Mouse (Mus musculus) lung, postnatal 4 days (tissue): Measurements from ENCODE around the gene Fetub.
"Not testable (repeated sequence)": the region's sequence is repeated elsewhere in the genome, so short reads cannot be mapped to it uniquely, and the experiment has no call there.

Experiments used
- DNase-seq, 2 experiments: peaks; one replicate each; pipeline ENCODE4 v3.0.0; 2021

Fetub gene

DNA sequence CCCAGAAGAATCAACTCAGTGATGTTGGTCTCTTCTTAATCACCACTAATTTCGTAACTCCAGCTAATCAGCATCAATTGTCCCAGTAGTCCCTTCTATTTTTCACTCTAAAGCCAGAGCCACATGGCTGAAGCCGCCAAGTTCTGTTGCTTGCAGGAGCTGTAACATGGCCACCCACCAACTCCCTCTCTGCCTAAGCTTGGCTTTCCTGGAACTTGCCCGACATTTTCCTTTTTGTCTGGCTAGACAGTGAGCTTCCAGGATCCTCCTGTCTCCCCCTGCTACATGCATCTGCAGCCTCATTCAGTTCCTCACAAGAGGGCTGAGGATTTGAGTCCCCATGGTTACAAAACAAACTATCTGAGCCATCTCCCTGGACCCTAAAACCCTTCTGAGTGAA, 6.1 kb upstream of the Fetub start:
- peak in 1 of 2 experiments; percentile 47 for DNase-seq

DNA sequence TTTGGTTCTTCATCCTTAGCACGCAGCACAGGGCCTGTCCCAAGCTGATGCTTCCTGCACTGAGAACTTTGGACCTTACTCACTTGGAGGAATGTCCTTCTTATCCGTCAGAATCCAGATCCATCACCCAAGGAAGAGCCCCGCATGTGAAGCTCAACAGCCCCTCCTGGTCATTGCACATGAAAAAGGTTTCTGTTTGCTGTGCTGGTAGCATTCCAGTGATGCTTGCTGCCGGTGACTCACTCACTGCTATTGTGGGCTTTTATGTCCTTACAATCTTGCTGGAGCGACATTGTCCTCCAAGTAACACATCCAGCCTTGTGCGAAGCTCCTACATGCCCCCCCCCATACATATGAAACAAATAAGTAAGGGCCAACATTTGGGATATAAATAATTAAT, 5.2 kb upstream of the Fetub start:
- DNase-seq, result no peak

DNA sequence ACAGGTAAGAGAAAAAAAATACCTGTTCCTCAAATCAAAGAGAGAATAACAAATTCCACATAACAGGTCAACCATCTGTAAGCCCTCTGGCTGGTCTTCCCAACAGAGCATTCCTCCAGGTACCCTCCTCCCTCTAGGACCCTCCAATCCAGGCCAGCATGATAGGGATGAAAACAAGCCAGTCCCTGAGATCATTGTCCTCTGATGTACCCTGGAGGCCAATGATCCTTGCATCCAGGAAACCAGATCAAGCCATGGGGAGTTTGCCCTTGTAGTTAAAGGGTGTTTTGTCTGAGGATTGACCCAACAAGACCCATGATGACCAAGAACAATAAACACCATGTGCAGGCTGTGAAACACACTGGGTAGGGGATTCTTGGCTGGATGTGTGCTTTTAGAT, 3.9 kb upstream of the Fetub start:
- no peak for DNase-seq

DNA sequence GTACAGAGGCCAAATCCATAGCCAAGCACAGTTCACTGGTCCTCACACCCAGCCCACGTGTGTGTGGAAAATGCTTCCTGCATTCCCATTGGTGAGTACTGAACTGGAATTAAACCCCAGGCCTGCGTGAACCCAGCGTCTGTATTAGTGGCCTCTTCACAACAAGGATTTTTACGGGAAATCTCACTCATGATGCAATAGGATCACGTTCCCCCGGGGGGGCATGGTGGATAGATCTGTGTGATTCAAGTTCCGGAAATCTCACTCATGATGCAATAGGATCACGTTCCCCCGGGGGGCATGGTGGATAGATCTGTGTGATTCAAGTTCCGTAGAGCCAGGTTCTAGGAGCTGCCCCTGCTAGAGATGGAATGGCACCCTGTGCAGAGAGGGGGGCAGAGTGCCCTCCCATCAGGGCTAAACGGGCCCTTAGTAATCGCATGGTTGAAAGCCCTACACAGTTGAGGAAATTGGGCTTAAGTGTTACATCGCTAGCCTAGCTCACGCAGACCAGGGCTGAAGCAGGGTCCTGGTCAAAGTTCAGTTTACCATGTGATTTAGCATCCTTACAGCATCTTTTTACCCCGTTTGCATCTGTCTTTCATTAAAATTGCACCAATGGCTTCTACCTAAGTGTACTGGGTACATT, 654 bp downstream of the Fetub start:
- no peak for DNase-seq

DNA sequence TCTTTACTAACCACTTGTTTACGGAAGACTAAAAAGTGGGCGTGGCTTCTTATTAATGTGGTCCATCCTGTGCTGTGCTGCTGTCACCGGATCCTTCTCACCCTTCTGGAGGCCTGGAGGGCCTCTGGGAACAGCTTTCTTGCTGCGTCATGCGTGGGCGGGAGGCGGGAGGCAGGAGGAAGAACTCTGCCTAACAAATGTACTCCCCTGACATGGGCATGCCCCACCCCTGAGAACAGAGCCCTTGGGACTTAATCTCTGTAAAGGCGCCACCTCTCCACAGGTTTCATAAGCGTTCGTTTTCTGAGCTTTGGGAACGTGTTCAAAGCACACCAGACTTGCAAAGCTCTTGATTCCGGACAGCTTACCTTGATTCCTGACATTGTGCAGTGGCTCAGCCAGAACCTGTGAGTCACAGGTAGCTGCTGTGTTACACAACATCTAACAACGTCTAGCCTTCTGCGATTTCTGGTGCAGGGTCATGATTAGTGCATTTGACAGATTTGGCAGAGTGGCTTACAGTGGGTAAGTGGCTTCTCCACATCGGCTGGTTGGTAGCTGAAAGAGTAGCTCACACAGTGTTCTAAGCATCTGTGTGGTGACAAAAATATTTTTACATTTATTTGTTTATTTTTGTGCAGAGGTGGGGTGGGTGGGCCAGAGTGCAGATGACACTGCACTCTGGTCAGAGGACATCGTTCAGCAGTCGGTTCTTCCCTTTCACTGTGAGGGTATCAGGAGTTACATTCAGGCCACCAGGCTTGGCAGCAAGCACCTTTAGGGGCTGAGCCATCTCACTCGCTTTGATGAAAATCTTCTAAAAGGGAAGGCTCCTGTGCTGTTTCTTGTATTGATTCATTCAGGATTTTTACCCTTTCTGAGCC, 2.1 kb downstream of the Fetub start:
- peak; percentile 40 to 70 for DNase-seq

DNA sequence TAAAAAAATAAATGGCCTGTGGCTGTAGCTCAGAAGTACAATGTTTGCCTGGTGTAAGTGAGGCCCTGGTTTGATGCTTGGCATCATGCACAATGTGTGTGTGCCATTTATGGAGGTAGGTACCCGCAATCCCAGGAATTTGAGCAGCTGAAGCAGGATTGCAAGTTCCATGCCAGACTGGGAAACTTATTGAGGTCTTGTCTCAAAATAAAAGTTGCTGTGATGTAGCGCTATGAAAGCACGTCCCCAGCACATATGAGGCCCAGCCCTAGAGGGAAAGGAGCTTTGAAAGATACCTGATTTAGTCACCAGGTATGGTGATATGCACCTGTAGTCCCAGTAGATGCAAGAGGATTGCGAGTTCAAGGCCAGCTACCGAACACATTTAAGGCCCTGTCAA, 3.6 kb downstream of the Fetub start:
- no peak for DNase-seq

DNA sequence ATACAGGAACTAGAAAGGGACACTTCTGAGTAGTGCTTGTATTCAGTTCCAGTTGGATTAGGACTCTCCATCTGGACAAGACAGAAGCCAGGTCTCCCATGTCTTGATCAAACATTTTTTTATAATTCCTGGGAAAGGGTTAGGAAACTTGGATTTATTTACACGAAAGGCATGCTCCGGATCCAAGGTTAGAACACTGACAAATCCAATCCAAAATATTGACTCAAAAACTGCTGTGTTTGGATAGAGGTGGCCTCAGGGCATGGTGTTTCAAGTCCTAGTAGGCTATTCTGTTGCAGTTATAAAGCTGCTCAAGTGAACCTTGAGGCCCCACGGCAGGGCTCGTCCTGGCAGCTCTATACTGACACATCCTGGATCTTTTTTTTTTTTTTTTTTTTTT, 4.3 kb downstream of the Fetub start:
- DNase-seq, result no peak

DNA sequence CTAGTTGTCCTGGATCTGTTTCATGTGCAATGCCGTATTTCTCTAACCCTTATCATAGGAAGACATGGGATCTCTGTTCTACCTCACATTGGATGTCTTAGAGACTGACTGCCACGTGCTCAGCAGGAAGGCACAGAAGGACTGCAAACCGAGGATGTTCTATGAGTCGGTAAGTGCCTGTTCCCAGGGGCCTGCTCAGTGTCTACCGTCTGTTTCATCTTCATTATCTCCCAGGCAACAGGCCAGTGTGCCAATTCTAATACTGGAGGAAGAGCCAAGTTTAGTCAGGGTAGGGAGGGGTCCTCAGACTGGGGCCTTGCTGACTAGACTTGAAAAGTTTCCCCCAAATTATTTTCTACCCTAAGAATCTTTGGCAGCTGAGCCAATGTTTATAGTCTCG, 11.4 kb downstream of the Fetub start:
- DNase-seq, result no peak

DNA sequence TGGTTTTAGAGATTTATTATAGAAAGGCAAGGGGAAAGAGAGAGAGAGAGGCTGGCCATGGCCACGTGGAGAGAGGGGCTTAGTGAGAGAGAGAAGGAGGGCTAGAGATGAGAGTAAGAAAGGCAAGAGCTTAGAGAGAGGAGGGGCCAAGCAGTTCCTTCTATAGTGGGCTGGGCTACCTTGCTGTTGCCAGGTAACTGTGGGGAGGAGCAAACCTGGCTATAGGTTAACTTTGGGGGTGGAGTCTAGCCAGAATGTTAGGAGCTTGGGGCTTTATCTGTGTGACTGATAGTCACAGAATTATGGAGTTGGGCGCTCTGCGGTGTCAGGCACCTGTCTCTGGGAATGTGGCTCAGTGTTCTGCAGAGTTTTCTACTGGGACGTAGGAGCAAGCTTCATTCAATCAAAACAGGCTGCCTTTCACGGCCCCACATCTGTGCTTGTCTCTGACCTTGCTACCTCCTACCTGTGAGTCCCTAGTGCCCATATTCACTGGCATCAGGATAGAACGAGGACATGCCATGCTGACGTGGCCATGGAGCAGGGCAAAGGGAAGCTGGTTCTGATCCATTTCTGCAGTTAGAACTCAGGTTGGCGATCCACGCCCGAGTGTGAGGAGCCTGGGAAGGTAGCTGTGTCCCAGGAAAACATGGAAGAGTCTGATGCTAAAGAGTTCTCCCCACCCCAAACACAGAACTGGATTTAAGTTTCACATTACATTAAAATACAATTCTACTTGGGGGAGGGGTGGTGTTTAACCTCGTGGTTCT, 13.5 kb downstream of the Fetub start:
- no peak for DNase-seq

DNA sequence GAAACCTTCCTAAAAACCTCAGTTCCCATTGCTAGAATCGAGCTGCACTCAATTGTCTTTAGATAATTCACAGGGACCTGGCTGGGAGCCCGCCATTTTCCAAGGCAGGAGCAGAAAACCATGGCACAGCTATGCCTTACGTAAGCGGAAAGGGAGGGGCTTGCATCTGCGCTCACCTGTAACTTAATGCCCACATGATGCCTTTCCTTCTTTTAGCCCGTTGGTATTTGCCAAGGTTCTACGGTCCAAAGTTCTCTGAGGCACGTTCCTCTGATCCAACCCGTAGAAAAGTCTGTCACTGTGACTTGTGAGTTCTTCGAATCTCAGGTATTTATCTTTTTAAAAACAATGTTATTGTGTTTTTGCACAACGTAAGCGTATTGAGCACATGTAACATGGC, 19.5 kb downstream of the Fetub start:
- no peak for DNase-seq

DNA sequence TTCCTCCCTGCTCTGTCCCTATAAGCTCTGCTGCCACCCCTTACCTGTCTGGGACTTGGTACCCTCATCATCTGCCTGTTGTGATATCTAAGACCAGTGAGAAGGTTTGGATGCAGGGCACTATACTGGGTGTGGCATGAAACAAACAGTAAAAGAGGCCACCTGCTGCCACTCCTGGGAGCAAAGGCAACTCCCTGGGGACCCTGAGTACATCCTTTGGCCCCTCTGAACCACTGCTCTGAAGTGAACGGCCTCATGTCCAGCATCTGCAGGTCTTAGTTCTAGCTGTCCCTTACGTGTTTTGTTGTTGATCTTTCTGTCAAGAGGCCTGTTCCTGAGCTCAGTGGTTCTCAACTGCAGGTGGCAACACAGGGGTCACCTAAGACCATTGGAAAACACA, 20.4 kb downstream of the Fetub start:
- no peak for DNase-seq

DNA sequence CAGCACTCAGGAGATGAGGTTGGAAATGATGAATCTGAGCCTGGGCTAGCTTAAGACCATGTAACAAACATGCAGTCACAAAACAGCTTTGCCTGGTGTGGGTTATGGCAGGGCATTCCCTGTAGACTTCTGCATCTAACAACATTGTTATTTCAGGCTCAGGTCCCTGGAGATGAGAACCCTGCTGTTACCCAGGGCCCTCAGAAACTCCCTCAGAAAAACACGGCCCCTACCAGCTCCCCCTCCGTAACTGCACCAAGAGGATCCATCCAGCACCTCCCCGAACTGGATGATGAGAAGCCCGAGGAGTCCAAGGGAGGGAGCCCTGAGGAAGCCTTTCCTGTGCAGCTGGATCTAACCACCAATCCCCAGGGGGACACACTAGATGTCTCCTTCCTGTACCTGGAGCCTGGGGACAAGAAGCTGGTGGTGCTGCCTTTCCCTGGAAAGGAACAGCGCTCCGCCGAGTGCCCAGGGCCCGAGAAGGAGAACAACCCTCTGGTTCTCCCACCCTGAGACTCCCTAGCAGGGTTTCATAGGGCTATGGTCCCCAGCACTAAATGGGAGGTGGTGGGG, 21.1 kb downstream of the Fetub start:
- DNase-seq, result no peak

DNA sequence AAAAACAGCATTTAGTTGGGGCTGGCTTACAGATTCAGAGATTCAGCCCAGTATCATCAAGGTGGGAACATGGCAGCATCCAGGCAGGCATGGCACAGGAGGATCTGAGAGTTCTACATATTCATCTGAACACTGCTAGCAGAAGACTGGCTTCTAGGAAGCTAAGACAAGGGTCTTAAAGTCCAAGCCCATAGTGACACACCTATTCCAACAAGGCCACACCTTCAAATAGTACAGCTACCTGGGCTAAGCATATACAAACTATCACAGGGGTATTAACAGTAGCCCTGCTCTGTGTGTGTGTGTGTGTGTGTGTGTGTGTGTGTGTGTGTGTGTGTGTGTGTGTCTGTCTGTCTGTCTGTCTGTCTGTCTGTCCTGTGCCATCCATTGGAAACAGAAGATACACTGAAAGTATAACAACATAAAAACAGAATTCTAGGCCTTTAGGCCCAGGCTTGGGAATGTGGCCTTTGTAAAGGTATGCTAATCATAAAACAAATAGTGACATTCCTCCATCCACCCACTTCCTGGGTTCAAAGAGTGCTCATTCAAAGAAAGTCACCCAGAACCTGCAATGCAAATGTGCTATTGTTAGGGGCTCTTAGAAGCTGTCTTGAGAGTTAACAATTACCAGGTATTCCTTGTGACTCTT, 23.8 kb downstream of the Fetub start:
- not testable (repeated sequence) for DNase-seq

DNA sequence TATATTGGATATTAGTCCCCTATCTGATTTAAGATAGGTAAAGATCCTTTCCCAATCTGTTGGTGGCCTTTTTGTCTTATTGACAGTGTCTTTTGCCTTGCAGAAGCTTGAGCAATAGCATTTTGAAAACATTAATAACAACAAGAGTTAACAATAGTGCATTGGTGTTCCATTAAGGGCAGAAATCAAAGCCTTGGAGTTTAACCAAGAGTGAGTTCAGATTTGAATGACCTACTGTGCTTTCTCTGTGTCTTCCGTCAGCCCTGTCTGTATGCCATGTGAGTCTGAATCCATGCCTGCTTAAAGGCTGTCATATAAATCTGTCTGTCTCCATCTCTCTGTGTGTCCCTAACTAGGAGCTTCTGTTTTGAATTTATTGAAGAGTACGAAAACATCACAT, 29.2 kb downstream of the Fetub start:
- no peak for DNase-seq

DNA sequence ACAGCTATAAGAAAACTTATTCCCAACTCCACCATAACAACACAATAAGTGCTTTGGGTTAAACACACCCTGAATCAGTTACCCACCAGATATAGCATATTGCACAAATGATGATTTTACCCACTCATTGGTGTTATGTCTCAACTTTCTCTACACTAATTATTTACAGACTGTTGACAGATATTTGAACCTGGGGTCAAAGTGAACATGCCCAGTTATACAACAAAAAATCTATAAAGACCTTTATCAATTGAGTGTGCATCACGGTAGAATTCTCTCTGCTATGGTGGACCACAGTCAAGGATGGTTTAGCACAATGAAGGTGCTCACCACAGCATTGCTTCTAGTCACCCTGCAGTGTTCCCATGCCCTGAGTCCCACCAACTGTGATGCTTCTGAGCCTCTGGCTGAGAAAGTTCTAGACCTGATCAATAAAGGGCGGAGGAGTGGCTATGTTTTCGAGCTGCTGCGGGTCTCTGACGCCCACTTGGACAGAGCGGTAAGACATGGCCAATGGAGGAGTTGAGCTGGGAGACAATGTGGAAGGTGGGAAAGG, 32.8 kb downstream of the Fetub start, which contains the start of gene Hrg:
Hrg (plus strand) TSS at position 233 of the 556 bp plus-strand sequence.
- DNase-seq, result no peak

DNA sequence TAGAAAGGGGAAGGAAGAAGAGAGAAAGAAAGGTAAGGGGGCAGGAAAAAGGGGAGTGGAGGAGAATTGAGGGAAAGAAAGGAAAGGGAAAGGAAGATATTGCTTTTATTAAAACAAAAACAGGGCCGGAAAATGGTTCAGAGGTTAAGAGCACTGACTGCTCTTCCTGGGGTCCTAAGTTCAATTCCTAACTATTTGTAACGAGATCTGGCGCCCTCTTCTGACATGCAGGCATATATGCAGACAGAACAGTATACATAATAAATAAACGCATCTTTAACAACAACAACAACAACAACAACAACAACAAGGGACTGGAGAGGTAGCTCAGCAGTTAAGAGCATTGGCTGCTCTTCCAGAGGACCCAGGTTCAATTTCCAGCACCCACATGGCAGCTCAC, 34.9 kb downstream of the Fetub start:
- no peak for DNase-seq

DNA sequence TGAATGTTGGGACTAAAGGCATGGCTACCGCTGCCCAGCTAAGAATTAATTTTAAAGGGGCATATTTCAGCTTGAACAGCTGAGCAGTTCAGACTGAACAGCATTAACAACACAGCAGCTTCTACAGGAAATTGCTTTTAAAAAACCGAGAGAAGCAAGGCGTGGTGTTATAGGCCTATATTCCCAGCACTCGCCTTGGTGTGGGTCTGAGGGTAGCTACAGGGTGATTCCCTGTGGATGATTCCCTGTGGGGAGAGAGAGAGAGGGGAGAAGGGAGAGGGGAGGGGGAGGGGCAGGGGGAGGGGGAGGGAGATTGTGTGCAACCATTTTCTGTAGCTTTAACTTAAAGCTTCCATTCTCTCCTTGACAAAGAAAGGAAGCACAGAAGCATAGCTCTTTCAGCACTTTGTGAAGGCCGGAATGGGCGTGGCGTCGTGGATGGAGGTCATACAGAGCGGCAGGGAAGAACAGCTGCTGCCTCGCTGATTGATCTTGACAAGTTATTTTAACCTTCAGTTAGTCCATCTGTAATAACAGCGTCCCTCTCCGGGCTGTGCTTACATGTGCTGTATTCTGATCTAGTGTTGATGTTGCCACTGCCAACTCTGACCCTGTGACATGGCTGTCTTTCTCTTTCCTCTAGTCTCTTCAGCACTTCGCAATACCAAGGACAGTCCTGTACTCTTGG, 37.4 kb downstream of the Fetub start:
- peak; percentile 8 to 51 for DNase-seq

DNA sequence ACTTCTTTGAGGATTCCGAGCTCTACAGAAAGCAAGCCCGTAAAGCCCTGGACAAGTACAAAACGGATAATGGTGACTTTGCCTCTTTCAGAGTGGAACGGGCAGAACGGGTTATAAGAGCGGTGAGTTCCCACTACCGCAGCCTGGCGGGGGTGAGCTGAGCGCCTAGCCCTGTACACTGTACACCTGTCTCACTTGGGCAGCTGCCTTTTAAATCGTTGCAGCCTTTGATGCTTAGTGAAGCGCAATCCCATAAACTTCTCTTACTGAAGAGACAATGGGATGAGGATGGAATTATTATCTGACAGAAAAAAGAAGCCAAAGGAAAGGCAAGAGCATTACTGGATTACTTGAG, 37.9 kb downstream of the Fetub start:
- DNase-seq, result no peak

DNA sequence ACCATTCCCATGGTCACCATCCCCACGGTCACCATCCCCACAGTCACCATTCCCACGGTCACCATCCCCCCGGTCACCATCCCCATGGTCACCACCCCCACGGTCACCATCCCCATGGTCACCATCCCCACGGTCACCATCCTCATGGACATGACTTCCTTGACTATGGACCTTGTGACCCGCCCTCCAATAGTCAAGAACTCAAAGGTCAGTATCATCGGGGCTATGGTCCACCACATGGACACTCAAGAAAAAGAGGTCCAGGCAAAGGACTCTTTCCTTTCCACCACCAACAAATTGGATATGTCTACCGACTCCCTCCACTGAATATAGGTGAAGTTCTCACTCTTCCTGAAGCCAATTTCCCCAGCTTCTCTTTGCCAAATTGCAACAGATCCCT, 42.9 kb downstream of the Fetub start:
- DNase-seq, result no peak

DNA sequence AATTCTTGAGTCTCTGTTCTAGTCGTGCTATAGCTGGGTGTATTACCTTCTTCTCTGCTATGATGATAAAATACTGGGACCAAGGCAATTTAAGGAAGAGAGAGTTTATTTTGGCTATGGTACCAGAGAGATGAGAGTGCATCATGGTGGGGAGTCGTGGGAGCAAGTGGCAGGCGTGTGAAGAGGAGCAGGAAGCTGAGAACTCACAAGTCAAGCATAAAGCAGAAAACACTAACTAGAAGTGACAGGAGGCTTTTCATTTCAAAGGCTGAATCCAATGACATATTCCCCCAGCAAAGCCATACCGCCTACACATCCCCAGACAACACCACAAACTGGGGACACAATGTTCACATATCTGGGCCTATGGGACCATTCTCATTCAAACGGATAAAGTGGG, 44.1 kb downstream of the Fetub start:
- DNase-seq, result no peak

DNA sequence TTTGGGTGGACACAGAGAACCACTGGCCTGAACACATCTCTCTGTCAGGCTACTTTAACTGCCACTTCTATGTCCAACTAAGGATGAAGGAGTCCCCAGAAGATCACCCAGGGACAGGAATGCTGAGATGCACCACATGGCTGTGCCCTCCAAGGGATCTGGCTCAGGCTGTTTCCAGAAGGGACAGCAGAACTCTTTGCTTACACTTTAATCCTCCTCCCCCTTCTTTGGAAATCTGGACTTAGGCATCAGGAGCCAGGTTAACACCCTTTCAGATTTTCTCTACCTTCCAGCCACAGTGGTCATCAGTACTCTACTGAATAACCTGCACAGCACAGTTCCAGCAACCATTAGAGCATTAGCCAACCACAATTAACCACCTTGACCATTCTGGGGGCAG, 45.2 kb downstream of the Fetub start:
- DNase-seq, result no peak
